Mouse (Mus musculus) lung, postnatal 0 days (tissue): ENCODE data around the gene Olfr1177-ps. TPM values are rescaled to one million over a fixed set of nuclear protein-coding genes. Genes with fewer than 3 reads are reported as not detected.
A peak's percentile ranks its signal among the peaks of the same experiment; 100 is the strongest.

ENCODE experiments used
- ATAC-seq: fragments of 200-750 bp; cut with Nextera tagmentation; 2 replicates; pipeline ENCODE4 v1.8.0; 2017; ENCODE audit warnings: moderate library complexity
- DNase-seq: peaks from one replicate; pipeline ENCODE4 v3.0.0-alpha.2; 2016; ENCODE audit warnings: low spot score
- H3K27ac ChIP-seq: fragments of 300-500 bp; sonication (generic); 2 replicates; pipeline ENCODE4 v1.5.1; 2014; ENCODE audit warnings: antibody characterized with exemption, mild to moderate bottlenecking, low read length, mixed read lengths
- H3K27me3 ChIP-seq: fragments of 300-500 bp; sonication (generic); replicated peaks from 2 replicates; pipeline ENCODE4 v1.6.1; 2014; ENCODE audit warnings: low read length, mixed read lengths; ENCODE audit not compliant: insufficient read depth
- H3K36me3 ChIP-seq: fragments of 300-500 bp; sonication (generic); 2 replicates; pipeline ENCODE4 v1.6.1; 2014; ENCODE audit warnings: low read length, mixed read lengths; ENCODE audit not compliant: insufficient read depth
- H3K4me1 ChIP-seq: fragments of 300-500 bp; sonication (generic); 2 replicates; pipeline ENCODE4 v1.6.1; 2014; ENCODE audit warnings: antibody characterized with exemption, low read depth, low read length, mixed read lengths; ENCODE audit not compliant: insufficient read depth
- H3K4me2 ChIP-seq: fragments of 300-500 bp; sonication (generic); replicated peaks from 2 replicates; pipeline ENCODE4 v1.6.1; 2014; ENCODE audit warnings: low read depth, mild to moderate bottlenecking, low read length, moderate library complexity, mixed read lengths
- H3K4me3 ChIP-seq: fragments of 300-500 bp; sonication (generic); 2 replicates; pipeline ENCODE4 v1.5.1; 2014; ENCODE audit warnings: low read depth, low read length
- H3K9ac ChIP-seq: fragments of 300-500 bp; sonication (generic); replicated peaks from 2 replicates; pipeline ENCODE4 v1.6.1; 2014; ENCODE audit warnings: low read depth, mild to moderate bottlenecking
- H3K9me3 ChIP-seq: fragments of 300-500 bp; sonication (generic); 2 replicates; pipeline ENCODE4 v1.6.1; 2016; ENCODE audit warnings: low read length, mixed read lengths
- CTCF ChIP-seq: IDR thresholded peaks from 2 replicates; pipeline ENCODE4 v1.5.1; 2016; ENCODE audit warnings: antibody characterized with exemption, mild to moderate bottlenecking
- EP300 ChIP-seq: IDR thresholded peaks from 2 replicates; pipeline ENCODE4 v1.6.1; 2016; ENCODE audit warnings: antibody characterized with exemption, mild to moderate bottlenecking, control low read depth
- WGBS: fragments of 180-500 bp; shearing (Covaris S2); extraction: QIAGEN DNeasy Blood & Tissue Kit; methylation state at CpG from one replicate; pipeline ENCODE4 v1.1.7; 2014; 5-methylcytosine and 5-hydroxymethylcytosine counted together
- polyA plus RNA-seq: library from polyadenylated mRNA; unstranded; fragments of >200 nt; fragmentation: Nextera tagmentation; extraction: Ambion mirVana; gene quantifications from 2 replicates; pipeline ENCODE4 v1.2.1, GENCODE M21; 2015

The Olfr1177-ps gene
- not detected in 2 replicates for polyA plus RNA-seq

DNA sequence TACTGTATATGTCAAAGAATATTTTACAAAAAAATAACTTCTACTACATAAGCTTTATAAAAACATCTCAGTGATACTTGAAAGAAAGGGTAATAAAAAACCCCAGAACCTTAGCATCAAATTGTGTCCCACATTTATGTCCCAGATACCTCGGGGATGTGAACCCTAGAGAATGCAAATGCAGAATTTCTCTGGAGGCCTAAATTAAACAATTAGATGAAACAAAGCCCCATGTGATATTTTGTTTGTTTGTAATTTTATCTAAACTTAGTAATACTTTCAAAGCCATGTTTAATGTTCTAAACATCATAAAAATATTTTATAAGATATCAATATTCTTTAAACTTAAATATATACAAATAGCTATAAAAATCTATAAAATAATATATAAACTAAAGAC, at the start of gene Olfr1177-ps:
TSS of gene Olfr1177-ps (minus strand) at position 101 of the 400 bp plus-strand sequence.
- Histone ChIP-seq H3K36me3 (no peaks in the 10 kb centered on the region), H3K4me2 (no peak within 1 kb of the TSS), H3K4me3 (no peak within 1 kb of the TSS), H3K9me3 (no peaks in the 10 kb centered on the region), H3K27me3 (no peaks in the 10 kb centered on the region), H3K4me1 (no peaks in the 10 kb centered on the region), H3K9ac (no peak within 1 kb of the TSS), H3K27ac (no peak within 1 kb of the TSS)
- TF ChIP-seq EP300: no peak
- no peak for TF ChIP-seq CTCF
- no peak for ATAC-seq
- WGBS: 74% methylated on average over 1 of the region's 1 CpGs
- no peak for DNase-seq

GRCm38 (mm10) chr2:88386762-88387161, 40.5 kb upstream of the Olfr1177-ps start, which contains the start of gene Olfr1178:
Olfr1178 (plus strand) TSS chr2:88387062.
- DNase-seq (no peak), ATAC-seq (no peak)
- no peak within 1 kb of the TSS for H3K4me3 ChIP-seq
- no peak within 1 kb of the TSS for H3K4me2 ChIP-seq
- 65% methylated on average over 1 of the region's 1 CpGs for WGBS
- H3K4me1 ChIP-seq: no peaks in the 10 kb centered on the region
- TF ChIP-seq CTCF (no peak), EP300 (no peak)
- H3K9ac ChIP-seq: no peak within 1 kb of the TSS
- no peaks in the 10 kb centered on the region for H3K36me3 ChIP-seq
- H3K27ac ChIP-seq: no peak within 1 kb of the TSS
- no peaks in the 10 kb centered on the region for H3K27me3 ChIP-seq
- no peaks in the 10 kb centered on the region for H3K9me3 ChIP-seq

DNA sequence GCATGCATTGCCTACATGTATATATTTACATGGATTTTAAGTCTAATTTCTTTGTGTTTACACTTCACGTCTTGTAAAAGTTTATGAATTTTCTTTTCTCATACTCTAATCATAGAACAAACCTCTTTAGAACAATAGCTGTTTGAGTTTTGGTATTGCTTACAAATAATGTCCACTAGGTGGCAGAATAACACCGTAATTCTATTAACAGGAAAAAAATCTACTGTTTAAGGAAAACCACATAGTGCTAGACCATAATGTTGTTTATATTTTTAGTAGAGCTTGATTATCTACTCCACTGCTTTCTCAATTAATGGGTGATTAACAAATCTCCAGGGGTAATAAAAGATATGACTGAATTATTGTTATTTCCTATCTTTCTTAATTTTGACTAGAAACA, 10.0 kb upstream of the Olfr1177-ps start:
- TF ChIP-seq EP300: no peak
- TF ChIP-seq CTCF: peak; percentile 48
- H3K27ac ChIP-seq: no peak overlapping the region
- H3K4me3 ChIP-seq: no peak overlapping the region
- WGBS: 1% methylated on average over 2 of the region's 2 CpGs
- DNase-seq: peak; percentile 47
- no peaks in the 10 kb centered on the region for H3K27me3 ChIP-seq
- no peak overlapping the region for H3K4me2 ChIP-seq
- no peak for ATAC-seq
- H3K9ac ChIP-seq: no peak overlapping the region
- H3K36me3 ChIP-seq: no peaks in the 10 kb centered on the region
- H3K4me1 ChIP-seq: no peaks in the 10 kb centered on the region
- no peaks in the 10 kb centered on the region for H3K9me3 ChIP-seq

GRCm38 (mm10) chr2:88336421-88336820, 9.9 kb downstream of the Olfr1177-ps start, which contains the start of gene Olfr1176:
Olfr1176 (plus strand) TSS chr2:88336721.
- Histone ChIP-seq H3K36me3 (no peaks in the 10 kb centered on the region), H3K27ac (no peak within 1 kb of the TSS), H3K9ac (no peak within 1 kb of the TSS), H3K4me3 (no peak within 1 kb of the TSS), H3K4me2 (no peak within 1 kb of the TSS), H3K4me1 (no peaks in the 10 kb centered on the region), H3K9me3 (no peaks in the 10 kb centered on the region), H3K27me3 (no peaks in the 10 kb centered on the region)
- DNase-seq: no peak
- TF ChIP-seq CTCF (no peak), EP300 (no peak)
- 40% methylated on average over 1 of the region's 1 CpGs for WGBS
- no peak for ATAC-seq

- no peak within 1 kb of the TSS for H3K4me3 ChIP-seq
- H3K36me3 ChIP-seq: no peaks in the 10 kb centered on the region
- no peaks in the 10 kb centered on the region for H3K4me1 ChIP-seq
- H3K4me2 ChIP-seq: no peak within 1 kb of the TSS
- no peaks in the 10 kb centered on the region for H3K9me3 ChIP-seq
- TF ChIP-seq CTCF: no peak
- TF ChIP-seq EP300: no peak
- H3K27me3 ChIP-seq: no peaks in the 10 kb centered on the region
- H3K9ac ChIP-seq: no peak within 1 kb of the TSS
- no peak for ATAC-seq
- DNase-seq: no peak
- WGBS: 86% methylated on average over 2 of the region's 2 CpGs
- no peak within 1 kb of the TSS for H3K27ac ChIP-seq
Observed at GRCm38 (mm10) chr2:88327115-88327514, 19.2 kb downstream of the Olfr1177-ps start, which contains the start of gene Olfr1175-ps. Olfr1175-ps (minus strand) TSS chr2:88327215.

GRCm38 (mm10) chr2:88315035-88315434, 31.3 kb downstream of the Olfr1177-ps start, which contains the start of gene Olfr1174-ps:
Olfr1174-ps (minus strand) TSS chr2:88315135.
- no peak within 1 kb of the TSS for H3K27ac ChIP-seq
- WGBS: 90% methylated on average over 4 of the region's 4 CpGs
- no peak within 1 kb of the TSS for H3K4me3 ChIP-seq
- H3K27me3 ChIP-seq: no peaks in the 10 kb centered on the region
- no peaks in the 10 kb centered on the region for H3K4me1 ChIP-seq
- ATAC-seq (no peak), DNase-seq (no peak)
- H3K9ac ChIP-seq: no peak within 1 kb of the TSS
- no peaks in the 10 kb centered on the region for H3K9me3 ChIP-seq
- H3K36me3 ChIP-seq: no peaks in the 10 kb centered on the region
- no peak within 1 kb of the TSS for H3K4me2 ChIP-seq
- TF ChIP-seq CTCF (no peak), EP300 (no peak)

Other genes with a start within 250 kb of the Olfr1177-ps start
- gene Olfr1166, start 218.2 kb downstream of the Olfr1177-ps start, polyA plus RNA-seq: not detected in 2 replicates
- not detected in 2 replicates for gene Olfr1167, start 191.3 kb downstream of the Olfr1177-ps start, polyA plus RNA-seq
- gene Olfr1168, start 164.6 kb downstream of the Olfr1177-ps start, polyA plus RNA-seq: not detected in 2 replicates
- not detected in 2 replicates for gene Olfr1170, start 118.2 kb downstream of the Olfr1177-ps start, polyA plus RNA-seq
- not detected in 2 replicates for gene Olfr1173, start 66.6 kb downstream of the Olfr1177-ps start, polyA plus RNA-seq
- not detected in 2 replicates for gene Olfr1174-ps, start 31.4 kb downstream of the Olfr1177-ps start, polyA plus RNA-seq
- gene Olfr1175-ps, start 19.3 kb downstream of the Olfr1177-ps start, polyA plus RNA-seq: not detected in 2 replicates
- gene Olfr1176, start 9.8 kb downstream of the Olfr1177-ps start, polyA plus RNA-seq: not detected in 2 replicates
- gene Olfr1178, start 40.6 kb upstream of the Olfr1177-ps start, polyA plus RNA-seq: not detected in 2 replicates
- gene Olfr1179, start 60.0 kb upstream of the Olfr1177-ps start, polyA plus RNA-seq: not detected in 2 replicates
- not detected in 2 replicates for gene Olfr1180, start 72.7 kb upstream of the Olfr1177-ps start, polyA plus RNA-seq
- not detected in 2 replicates for gene Olfr1181, start 79.7 kb upstream of the Olfr1177-ps start, polyA plus RNA-seq
- not detected in 2 replicates for gene Gm13757, start 102.6 kb upstream of the Olfr1177-ps start, polyA plus RNA-seq
- gene Olfr1183, start 108.4 kb upstream of the Olfr1177-ps start, polyA plus RNA-seq: not detected in 2 replicates
- gene Olfr1184, start 137.1 kb upstream of the Olfr1177-ps start, polyA plus RNA-seq: not detected in 2 replicates
- not detected in 2 replicates for gene Olfr1185-ps1, start 146.8 kb upstream of the Olfr1177-ps start, polyA plus RNA-seq
- gene Olfr1186, start 172.1 kb upstream of the Olfr1177-ps start, polyA plus RNA-seq: not detected in 2 replicates
- gene Olfr1188, start 210.4 kb upstream of the Olfr1177-ps start, polyA plus RNA-seq: not detected in 2 replicates
- gene Olfr1189, start 240.0 kb upstream of the Olfr1177-ps start, polyA plus RNA-seq: not detected in 2 replicates